Mouse (Mus musculus) regulatory T cell (primary cell): ENCODE measurements around the gene Bhlhe23.

ENCODE experiments used
- in situ Hi-C: fragments of 300-600 bp; cut with MboI, MseI; formaldehyde crosslinking; loops from one replicate; pipeline ENCODE4 v1.15.1; 2025; ENCODE audit warnings: high pct_unique_total_duplicates

The Bhlhe23 gene

GRCm38 (mm10) chr2:180776793-180777192 lies at the start of gene Bhlhe23:
TSS of gene Bhlhe23 (minus strand) at chr2:180776900.
- in situ Hi-C loops: no loop called here

GRCm38 (mm10) chr2:180825147-180825941 lies 48.6 kb upstream of the Bhlhe23 start:
- in situ Hi-C loops: no loop called here

GRCm38 (mm10) chr2:180824724-180825123 lies 48.0 kb upstream of the Bhlhe23 start:
- in situ Hi-C loops: no loop called here

- in situ Hi-C loops: no loop called here
These were observed 47.4 kb upstream of the Bhlhe23 start for GRCm38 (mm10) chr2:180824061-180824460.

- in situ Hi-C loops: no loop called here
These were observed 45.8 kb upstream of the Bhlhe23 start for GRCm38 (mm10) chr2:180822476-180822875.

GRCm38 (mm10) chr2:180819504-180819903 lies 42.8 kb upstream of the Bhlhe23 start:
- in situ Hi-C loops: no loop called here

GRCm38 (mm10) chr2:180816440-180817065 lies 39.9 kb upstream of the Bhlhe23 start:
- in situ Hi-C loops: no loop called here

- in situ Hi-C loops: no loop called here
These were observed 37.4 kb upstream of the Bhlhe23 start for GRCm38 (mm10) chr2:180813982-180814568.

GRCm38 (mm10) chr2:180811002-180811401 lies 34.3 kb upstream of the Bhlhe23 start:
- in situ Hi-C loops: no loop called here

GRCm38 (mm10) chr2:180809510-180809909 lies 32.8 kb upstream of the Bhlhe23 start:
- in situ Hi-C loops: no loop called here

GRCm38 (mm10) chr2:180805966-180806365 lies 29.3 kb upstream of the Bhlhe23 start:
- in situ Hi-C loops: no loop called here

- in situ Hi-C loops: no loop called here
These were observed 19.3 kb upstream of the Bhlhe23 start for GRCm38 (mm10) chr2:180796008-180796407.

GRCm38 (mm10) chr2:180795597-180795996 lies 18.9 kb upstream of the Bhlhe23 start:
- in situ Hi-C loops: no loop called here

- in situ Hi-C loops: no loop called here
These were observed 17.7 kb upstream of the Bhlhe23 start for GRCm38 (mm10) chr2:180794422-180794821.

GRCm38 (mm10) chr2:180791674-180792073 lies 15.0 kb upstream of the Bhlhe23 start:
- in situ Hi-C loops: no loop called here

GRCm38 (mm10) chr2:180788843-180789242 lies 12.1 kb upstream of the Bhlhe23 start:
- in situ Hi-C loops: no loop called here

- in situ Hi-C loops: no loop called here
These were observed 11.7 kb upstream of the Bhlhe23 start for GRCm38 (mm10) chr2:180788386-180788785.

GRCm38 (mm10) chr2:180787566-180788232 lies 11.0 kb upstream of the Bhlhe23 start:
- in situ Hi-C loops: no loop called here

- in situ Hi-C loops: no loop called here
These were observed 10.0 kb upstream of the Bhlhe23 start for GRCm38 (mm10) chr2:180786732-180787131.

GRCm38 (mm10) chr2:180780282-180780681 lies 3.6 kb upstream of the Bhlhe23 start:
- in situ Hi-C loops: no loop called here

- in situ Hi-C loops: no loop called here
These were observed 2.8 kb upstream of the Bhlhe23 start for GRCm38 (mm10) chr2:180779226-180780104.
